Mouse (Mus musculus): ENCODE measurements at regions not wholly inside any gene's neighbourhood (a gene's known extent, or its start where the extent isn't known, plus 50 kb on each side); places are given as distances from the start of the nearest gene placed in this dataset.

DNA sequence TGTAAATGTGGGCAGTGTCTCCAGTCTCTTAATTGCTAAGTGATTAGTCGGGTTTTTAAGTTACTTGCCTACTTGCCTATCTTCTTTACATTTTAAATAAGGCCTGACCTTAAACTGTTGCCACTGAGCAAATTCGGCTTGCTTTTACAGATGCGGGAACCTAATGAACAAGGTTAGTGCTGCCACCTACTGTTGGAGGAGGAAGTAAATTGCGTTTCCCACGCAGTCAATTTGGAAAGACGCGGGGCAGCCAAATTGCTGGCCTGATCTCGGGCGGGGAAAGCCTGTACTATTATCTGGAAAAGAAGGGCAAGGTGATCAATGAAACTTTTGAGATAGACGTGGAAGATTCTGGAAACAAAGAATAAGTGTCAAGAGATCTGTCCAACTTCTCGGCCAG lies 79.5 kb upstream of the Slc38a4 start:
- DNase-seq (ENCODE audit: extremely low read depth, insufficient read length, low spot score), result peak; percentile 30

DNA sequence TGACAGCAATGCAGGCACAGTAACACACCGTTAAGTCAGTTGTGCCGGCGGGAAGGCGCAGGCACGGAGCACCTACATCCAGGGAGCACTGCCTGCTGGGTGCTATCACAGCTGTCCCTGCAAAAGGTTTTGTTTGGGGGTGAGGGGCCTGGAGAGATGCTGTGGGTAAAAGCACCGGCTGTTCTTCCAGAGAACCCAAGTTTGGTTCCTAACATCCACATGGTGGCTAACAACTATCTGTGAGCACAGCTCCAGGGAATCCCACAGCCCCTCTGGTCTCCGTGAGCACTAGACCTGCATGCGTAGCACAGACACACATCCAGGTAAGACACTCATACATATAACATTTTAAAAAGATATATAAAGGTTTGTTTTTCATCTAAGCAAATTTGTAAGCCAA lies 72.0 kb upstream of the Slc38a4 start:
- no peak for DNase-seq (ENCODE audit: extremely low read depth, insufficient read length, low spot score)

DNA sequence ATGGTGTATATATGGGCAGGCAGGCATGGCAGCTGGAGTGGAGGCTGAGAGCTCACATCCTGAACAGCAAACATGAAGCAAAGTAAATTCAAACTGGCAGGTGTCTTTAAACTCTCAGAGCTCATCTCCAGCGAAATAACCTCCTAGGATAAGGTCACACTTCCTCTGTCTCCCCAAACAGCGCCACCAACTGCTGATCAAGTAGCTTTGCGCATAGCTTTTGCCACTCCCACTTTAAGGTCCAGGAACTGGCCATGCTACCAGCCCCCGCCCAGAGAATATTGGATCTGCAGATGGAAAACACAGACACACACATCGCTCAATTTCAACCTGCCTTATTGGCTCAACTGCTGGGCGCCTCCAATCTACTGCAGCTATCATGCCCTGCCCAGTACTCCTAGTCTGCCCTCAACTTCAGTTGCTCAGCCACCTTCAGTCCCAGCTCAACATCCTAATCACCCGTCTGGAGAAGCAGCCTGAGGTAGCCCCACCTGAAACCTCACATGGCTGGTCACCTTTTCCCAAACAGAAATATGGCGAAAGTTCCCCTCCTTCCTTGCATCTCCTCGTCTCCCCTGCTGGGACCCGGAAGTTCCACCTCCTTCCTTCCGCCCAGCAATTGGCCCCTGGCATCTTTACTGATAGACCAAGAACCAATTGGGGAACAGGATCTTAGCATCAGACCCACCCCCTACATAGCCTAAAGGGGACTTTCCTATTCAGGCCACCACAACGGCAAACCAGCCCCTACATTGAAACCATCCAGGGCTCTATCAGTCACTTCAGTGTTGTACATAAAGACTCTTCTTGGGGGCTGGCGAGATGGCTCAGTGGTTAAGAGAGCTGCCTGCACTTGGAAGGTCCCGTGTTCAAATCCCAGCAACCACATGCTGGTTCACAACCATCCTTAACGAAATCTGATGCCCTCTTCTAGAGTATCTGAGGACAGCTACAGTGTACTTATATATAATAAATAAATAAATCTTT lies 70.4 kb upstream of the Slc38a4 start:
- no peak for DNase-seq (ENCODE audit: extremely low read depth, insufficient read length, low spot score)

DNA sequence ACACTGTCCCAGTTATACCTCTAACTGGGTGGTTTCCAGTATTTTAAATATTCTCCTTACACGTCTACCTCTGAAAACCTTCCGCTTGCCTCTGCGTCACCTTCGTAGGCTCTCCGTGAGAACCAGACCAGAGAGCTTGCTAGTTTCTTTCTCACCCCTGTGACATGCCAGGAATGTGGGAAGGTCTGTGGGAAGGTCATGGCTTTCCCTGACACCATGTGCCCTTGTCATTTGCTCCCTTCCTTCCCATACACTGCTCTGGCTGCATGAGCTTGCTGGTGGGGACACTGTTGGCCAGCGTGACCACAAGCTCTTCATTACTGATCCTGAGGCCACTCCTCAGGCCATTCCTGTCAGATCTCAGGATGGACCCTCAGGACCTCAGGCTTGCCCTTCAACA lies 66.5 kb upstream of the Slc38a4 start:
- DNase-seq (ENCODE audit: extremely low read depth, insufficient read length, low spot score), result no peak

DNA sequence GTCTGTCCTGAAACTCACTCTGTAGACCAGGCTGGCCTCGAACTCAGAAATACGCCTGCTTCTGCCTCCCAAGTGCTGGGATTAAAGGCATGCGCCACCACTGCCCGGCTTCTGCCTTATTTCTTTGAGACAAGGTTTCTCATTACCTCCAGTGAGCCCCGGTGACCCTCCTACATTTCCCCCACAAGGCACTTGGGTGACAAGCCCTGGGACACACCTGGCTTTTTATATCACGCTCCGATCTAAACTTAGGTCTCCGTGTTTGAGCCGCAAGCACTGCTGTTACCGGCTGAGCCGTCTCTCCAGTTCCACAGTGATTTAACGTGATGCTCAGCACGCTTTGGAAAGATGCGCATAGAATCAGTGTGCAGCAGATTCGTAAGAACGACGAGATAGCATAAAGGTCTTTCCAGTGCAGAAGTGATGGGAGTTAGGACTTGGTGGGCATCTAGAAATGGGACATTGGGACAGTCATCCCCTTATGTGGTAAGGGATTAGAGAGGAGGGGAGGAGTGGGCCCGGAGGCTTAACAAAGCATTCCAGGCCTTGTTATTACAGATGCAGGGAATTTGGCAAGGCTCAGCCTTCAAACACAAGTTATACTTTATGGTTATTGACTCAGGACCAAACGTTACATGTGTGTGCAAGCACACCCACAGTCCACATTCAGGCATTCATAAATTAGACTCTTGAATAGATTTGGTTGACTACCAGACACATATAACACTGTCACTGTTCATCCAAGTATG lies 56.9 kb upstream of the Slc38a4 start:
- DNase-seq (ENCODE audit: extremely low read depth, insufficient read length, low spot score), result no peak

DNA sequence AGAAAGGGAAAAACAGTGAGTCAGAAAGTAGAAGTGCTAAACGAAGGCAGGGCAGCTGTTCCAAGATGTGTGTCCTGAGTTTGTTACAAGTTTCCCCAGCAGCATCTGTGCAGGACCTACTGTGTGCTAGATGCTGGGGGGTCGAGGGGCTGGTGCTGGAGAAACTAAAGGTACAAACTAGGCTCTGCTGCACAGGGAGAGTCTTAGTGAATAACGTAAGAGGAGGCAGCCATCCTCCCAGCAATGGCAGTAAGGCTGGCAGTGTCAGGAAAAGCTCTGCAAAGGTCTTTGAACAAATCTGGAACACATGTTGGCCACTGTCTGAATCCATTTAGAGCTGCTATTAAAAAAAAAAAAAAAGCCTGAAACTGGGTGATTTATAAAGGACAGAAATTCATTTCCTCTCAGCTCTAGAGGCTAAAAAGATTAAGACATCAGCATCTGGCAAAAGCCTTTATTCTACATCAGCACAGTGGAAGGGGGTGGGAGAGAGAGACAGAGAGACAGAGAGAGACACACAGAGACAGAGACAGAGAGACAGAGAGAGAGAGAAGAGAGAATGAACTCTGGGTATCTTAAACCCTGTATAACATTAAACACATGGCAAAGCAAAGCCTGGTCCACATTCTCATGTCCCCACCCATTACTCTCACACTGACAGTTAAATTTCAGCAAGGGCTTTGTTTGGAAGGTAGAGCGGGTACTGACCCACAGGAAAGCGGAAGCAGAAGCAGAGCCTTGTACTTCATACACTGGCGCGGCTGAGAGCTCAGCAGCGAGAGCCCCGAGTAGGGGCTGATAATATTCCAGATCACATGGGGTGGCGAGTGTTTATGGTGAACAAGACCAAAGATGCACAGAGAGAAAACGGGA lies 55.8 kb upstream of the Slc38a4 start:
- DNase-seq (ENCODE audit: extremely low read depth, insufficient read length, low spot score), result no peak

DNA sequence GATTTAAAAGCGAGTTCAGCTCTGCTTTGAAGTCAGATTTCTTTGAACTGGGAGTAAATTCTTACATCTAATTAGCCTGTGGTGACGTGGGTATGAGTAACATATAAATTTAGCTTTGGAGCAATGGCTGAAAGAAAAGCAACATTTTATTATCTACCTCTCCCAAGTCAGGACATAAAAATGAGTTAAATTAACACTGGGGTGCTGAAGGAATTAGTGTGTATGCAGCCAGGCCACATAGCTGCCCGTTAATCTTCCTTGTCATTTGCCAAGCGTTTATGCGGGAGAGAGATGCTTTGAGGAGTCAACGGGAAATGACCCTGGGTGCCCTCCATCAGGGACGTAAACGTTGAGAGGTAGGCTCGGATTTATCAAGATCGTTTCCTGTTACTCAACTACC lies 52.0 kb upstream of the Slc38a4 start:
- DNase-seq (ENCODE audit: extremely low read depth, insufficient read length, low spot score), result no peak

DNA sequence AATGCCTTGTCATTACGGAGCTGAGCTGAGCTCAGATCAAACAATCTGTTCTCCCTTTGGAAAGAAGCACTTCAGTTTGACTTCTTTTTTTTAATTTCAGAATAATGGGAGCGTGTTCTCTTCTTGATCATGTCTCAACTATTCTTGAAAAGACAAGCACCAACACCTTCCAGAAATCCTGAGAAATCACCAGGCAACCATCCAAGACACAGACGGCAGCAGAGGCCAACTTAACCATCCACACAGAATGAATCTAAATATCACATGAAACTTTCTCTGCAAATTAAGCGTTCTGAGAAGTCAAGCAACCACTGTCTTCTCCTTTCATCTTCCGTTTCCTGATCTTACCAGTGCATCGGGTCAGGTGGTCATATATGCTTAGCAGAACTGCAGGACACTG lies 50.8 kb upstream of the Slc38a4 start:
- no peak for DNase-seq (ENCODE audit: extremely low read depth, insufficient read length, low spot score)
